Mouse (Mus musculus) heart, embryonic 13.5 days (tissue): ENCODE measurements at regions not wholly inside any gene's neighbourhood (a gene's known extent, or its start where the extent isn't known, plus 50 kb on each side); places are given as distances from the start of the nearest gene placed in this dataset.

Experiments
- ATAC-seq: fragments of 200-750 bp; cut with Nextera tagmentation; 2 replicates; pipeline ENCODE4 v1.8.0; 2017; ENCODE audit warnings: moderate TSS enrichment; ENCODE audit not compliant: insufficient number of reproducible peaks, low FRiP score, low TSS enrichment; ENCODE audit errors: extremely low read depth
- H3K27ac ChIP-seq: fragments of 300-500 bp; sonication (generic); replicated peaks from 2 replicates; pipeline ENCODE4 v1.5.1; 2015; ENCODE audit warnings: moderate library complexity, mild to moderate bottlenecking, inconsistent platforms
- H3K27me3 ChIP-seq: fragments of 300-500 bp; sonication (generic); replicated peaks from 2 replicates; pipeline ENCODE4 v1.6.1; 2015; ENCODE audit warnings: mild to moderate bottlenecking, inconsistent platforms
- H3K36me3 ChIP-seq: fragments of 300-500 bp; sonication (generic); 2 replicates; pipeline ENCODE4 v1.6.1; 2015; ENCODE audit warnings: mild to moderate bottlenecking, inconsistent platforms
- H3K4me1 ChIP-seq: fragments of 300-500 bp; sonication (generic); 2 replicates; pipeline ENCODE4 v1.6.1; 2015; ENCODE audit warnings: inconsistent platforms
- H3K4me2 ChIP-seq: fragments of 300-500 bp; sonication (generic); 2 replicates; pipeline ENCODE4 v1.6.1; 2015; ENCODE audit warnings: inconsistent platforms, mild to moderate bottlenecking, moderate library complexity
- H3K4me3 ChIP-seq: fragments of 300-500 bp; sonication (generic); 2 replicates; pipeline ENCODE4 v1.5.1; 2015; ENCODE audit warnings: moderate library complexity, mild to moderate bottlenecking, inconsistent platforms
- H3K9ac ChIP-seq: fragments of 300-500 bp; sonication (generic); 2 replicates; pipeline ENCODE4 v1.6.1; 2015; ENCODE audit warnings: inconsistent platforms, mild to moderate bottlenecking, moderate library complexity
- H3K9me3 ChIP-seq: fragments of 300-500 bp; sonication (generic); 2 replicates; pipeline ENCODE4 v1.6.1; 2016; ENCODE audit warnings: inconsistent platforms
- WGBS: fragments of 180-500 bp; shearing (Covaris S2); methylation state at CpG from one replicate; pipeline ENCODE4 v1.1.7; 2015; ENCODE audit warnings: mixed read lengths; 5-methylcytosine and 5-hydroxymethylcytosine counted together

DNA sequence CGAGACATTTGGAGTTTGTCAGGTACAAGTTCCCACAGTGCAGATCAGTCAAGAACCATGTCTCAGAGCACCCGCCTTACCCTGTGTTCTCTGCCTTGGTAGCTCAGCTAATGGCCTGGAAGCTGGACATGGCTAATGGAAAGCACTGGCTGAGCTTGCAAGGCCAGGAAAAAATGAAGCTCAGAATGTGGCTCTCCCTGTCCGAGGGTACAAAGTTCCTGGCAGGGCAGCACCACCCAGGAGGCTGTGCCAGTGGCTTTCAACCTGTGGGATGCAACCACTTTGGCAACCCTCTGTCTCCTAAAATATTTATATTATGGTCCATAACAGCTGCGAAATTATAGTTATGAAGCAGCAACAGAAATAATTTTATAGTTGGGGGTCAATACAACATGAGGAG, 354.6 kb upstream of the Arid1b start:
- Histone ChIP-seq H3K36me3 (no peaks in the 10 kb centered on the region), H3K4me3 (no peak overlapping the region), H3K9me3 (no peaks in the 10 kb centered on the region), H3K9ac (no peak overlapping the region), H3K4me1 (peaks cover 8% of the 10 kb centered on the region), H3K27ac (no peak overlapping the region), H3K4me2 (no peak overlapping the region), H3K27me3 (no peaks in the 10 kb centered on the region)
- no peak for ATAC-seq
- WGBS: 72% methylated on average over 4 of the region's 4 CpGs

DNA sequence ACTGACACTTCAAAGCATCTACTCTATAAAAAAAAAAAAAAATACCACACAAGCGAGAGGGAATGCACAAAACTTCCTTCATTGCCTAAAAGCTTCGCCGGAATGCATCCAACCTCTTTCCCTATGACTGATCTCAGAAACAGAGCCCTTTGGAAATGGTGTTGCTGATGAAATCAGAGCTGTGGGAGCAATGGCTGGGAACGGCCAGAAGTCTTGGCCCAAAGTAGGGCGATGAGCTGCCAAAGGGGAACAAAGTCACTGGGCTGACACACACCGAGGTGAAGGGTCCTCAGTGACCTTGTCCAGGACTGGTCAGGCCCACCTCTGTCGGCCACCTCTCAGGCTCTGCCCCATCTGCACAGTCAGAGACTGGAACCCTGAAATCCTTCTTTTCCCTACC, 353.6 kb upstream of the Arid1b start:
- Histone ChIP-seq H3K9ac (no peak overlapping the region), H3K4me3 (no peak overlapping the region), H3K36me3 (no peaks in the 10 kb centered on the region), H3K27me3 (no peaks in the 10 kb centered on the region), H3K4me1 (peaks cover 8% of the 10 kb centered on the region), H3K9me3 (no peaks in the 10 kb centered on the region), H3K27ac (no peak overlapping the region), H3K4me2 (no peak overlapping the region)
- no peak for ATAC-seq
- 79% methylated on average over 7 of the region's 7 CpGs for WGBS

DNA sequence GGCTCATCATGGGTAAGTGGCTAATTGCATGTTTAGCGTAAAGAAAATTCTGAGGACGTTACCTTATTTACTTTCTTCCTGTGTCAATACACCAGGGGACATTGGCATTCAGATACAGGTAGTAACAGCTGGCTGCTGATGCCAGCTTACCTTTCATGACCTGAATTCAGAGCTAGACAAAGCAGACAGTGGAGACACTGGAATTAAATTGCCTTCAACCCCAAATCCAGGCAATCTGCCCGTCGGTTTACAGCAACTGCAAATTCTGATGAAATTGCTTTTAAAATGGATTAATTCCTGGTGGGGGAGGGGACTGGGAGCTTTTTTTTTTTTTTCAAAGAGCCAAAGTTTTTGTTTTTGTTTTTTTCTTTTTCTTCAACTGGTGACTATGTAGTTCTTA, 353.0 kb upstream of the Arid1b start:
- H3K4me3 ChIP-seq: no peak overlapping the region
- no peaks in the 10 kb centered on the region for H3K36me3 ChIP-seq
- no peak overlapping the region for H3K4me2 ChIP-seq
- WGBS: 71% methylated on average over 4 of the region's 4 CpGs
- no peaks in the 10 kb centered on the region for H3K27me3 ChIP-seq
- ATAC-seq: no peak
- peaks cover 8% of the 10 kb centered on the region for H3K4me1 ChIP-seq
- no peak overlapping the region for H3K27ac ChIP-seq
- no peaks in the 10 kb centered on the region for H3K9me3 ChIP-seq
- no peak overlapping the region for H3K9ac ChIP-seq

DNA sequence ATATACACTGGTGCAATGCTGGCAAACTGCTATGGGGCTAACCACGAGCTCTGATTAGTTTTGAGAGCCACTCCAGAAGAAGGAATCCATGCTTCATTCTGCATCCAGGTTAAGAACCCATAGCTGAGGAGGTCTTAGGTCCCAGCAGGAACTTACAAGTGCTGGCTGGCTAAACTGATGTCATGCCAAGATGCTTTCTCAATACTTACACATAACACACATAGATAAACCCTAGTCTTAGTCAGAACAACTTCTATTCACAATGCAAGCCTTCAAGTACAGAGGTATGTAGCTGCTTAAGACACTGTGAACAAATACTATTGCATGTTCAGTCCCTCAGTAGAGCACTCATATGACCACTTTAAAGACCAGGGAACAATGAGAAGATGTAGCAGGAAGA, 352.1 kb upstream of the Arid1b start:
- H3K36me3 ChIP-seq: no peaks in the 10 kb centered on the region
- no peaks in the 10 kb centered on the region for H3K27me3 ChIP-seq
- no peak overlapping the region for H3K4me2 ChIP-seq
- no peak overlapping the region for H3K9ac ChIP-seq
- no peak for ATAC-seq
- no peak overlapping the region for H3K4me3 ChIP-seq
- H3K9me3 ChIP-seq: no peaks in the 10 kb centered on the region
- 71% methylated on average over 1 of the region's 1 CpGs for WGBS
- no peak overlapping the region for H3K27ac ChIP-seq
- peaks cover 1% of the 10 kb centered on the region for H3K4me1 ChIP-seq

DNA sequence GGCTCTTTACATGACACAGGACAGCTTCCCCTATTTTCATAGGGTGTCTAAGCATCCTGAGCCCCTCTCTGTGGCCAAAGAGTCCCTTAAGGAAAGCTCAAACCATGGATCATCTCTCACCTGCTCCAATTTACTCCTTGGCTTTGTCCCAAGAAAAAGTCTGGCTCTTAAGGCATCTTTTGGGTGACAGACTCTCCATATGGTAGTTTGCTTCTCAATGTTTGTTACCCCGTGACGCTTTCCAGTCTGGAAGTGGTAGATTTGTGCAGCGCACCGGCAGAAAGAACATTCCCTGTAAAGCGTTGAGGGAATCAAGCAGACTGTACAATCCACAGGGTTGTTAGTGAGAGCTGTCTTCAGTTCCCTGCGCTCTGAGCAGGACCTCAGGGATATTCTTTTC, 350.8 kb upstream of the Arid1b start:
- Histone ChIP-seq H3K4me2 (no peak overlapping the region), H3K4me1 (no peaks in the 10 kb centered on the region), H3K9me3 (no peaks in the 10 kb centered on the region), H3K4me3 (no peak overlapping the region), H3K27me3 (no peaks in the 10 kb centered on the region), H3K9ac (no peak overlapping the region), H3K27ac (no peak overlapping the region), H3K36me3 (no peaks in the 10 kb centered on the region)
- 82% methylated on average over 6 of the region's 6 CpGs for WGBS
- ATAC-seq: no peak

DNA sequence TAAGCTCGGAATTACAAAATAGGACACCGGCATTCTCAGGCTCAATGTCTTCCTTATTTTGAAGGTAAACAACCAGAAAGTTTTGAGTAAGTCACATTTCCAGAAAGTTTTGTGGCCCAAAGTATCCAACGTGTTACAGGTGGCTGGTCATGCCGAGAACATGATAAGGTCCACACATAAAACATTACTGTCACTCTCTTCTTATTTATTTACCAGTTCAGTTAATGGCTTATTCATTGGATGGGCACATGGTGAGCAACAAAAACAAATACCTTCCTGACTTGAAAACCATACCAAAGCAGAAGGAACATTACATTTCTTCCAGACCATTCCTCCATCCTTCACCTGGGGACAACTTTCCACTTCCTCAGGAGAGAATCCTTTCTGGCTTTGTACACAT, 345.5 kb upstream of the Arid1b start:
- Histone ChIP-seq H3K4me1 (no peaks in the 10 kb centered on the region), H3K9me3 (no peaks in the 10 kb centered on the region), H3K9ac (no peak overlapping the region), H3K27ac (no peak overlapping the region), H3K27me3 (no peaks in the 10 kb centered on the region), H3K4me2 (no peak overlapping the region), H3K4me3 (no peak overlapping the region), H3K36me3 (no peaks in the 10 kb centered on the region)
- 78% methylated on average over 4 of the region's 4 CpGs for WGBS
- no peak for ATAC-seq

DNA sequence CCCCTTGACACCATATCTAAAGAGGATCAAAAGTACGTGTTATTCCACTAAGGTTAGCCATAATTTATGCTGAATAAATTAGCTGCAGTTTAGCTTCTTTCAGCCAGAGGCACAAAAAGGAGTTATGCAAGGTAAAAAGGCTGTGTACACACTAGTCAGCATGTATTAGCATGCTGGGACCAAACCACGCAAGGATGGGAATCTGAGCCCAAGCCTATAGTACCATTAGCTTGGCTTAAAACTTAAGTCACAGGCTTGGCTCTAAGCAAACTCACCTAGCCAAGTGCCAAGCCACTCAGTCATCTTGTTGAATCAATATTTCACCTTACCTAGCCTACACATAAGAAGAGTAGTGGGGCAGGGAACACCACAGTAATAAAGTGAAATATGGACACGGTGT, 339.9 kb upstream of the Arid1b start:
- no peak overlapping the region for H3K4me3 ChIP-seq
- no peak overlapping the region for H3K4me2 ChIP-seq
- no peak overlapping the region for H3K27ac ChIP-seq
- H3K9me3 ChIP-seq: no peaks in the 10 kb centered on the region
- ATAC-seq: no peak
- H3K4me1 ChIP-seq: no peaks in the 10 kb centered on the region
- no peaks in the 10 kb centered on the region for H3K27me3 ChIP-seq
- H3K36me3 ChIP-seq: no peaks in the 10 kb centered on the region
- H3K9ac ChIP-seq: no peak overlapping the region
- 74% methylated on average over 3 of the region's 3 CpGs for WGBS

DNA sequence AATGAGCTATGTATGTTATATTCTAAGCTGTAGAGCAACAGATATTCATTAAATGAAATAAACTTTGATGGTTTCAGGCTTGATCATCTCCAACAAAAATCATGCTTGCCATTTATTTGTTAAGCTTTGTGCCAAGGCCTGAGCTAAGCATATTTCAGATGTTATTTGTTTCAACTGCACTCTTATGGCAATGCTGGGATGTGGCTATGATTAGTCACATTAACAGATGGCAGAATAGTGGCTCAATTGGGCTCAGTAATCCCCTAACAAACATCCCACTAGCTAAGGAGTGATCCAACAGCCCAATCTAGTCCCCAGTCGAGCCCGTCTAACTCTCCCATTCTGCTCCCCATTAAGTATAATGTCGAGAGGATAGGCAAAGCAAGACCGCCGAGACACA, 332.1 kb upstream of the Arid1b start:
- no peak for ATAC-seq
- no peak overlapping the region for H3K4me3 ChIP-seq
- WGBS: 85% methylated on average over 5 of the region's 5 CpGs

DNA sequence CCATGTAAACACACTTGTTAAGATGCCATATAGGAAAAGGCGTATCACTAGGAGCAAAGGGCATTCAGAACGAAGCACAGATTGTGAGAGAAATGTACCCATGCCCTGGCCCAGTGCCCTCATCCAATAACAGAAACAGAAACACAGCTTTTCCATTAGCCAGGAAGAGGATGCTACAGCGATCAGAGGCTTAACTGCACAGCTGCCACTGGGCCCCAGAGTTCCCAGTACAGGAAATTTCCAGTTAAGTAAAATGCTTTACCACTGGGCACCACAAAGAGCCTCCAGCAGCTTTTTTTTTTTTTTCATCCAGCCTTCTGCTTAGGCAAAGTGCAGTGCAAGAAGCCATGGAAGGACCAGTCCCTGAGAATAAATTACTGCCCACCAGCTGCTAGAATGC, 325.6 kb upstream of the Arid1b start:
- Histone ChIP-seq H3K9ac (no peak overlapping the region), H3K27me3 (no peaks in the 10 kb centered on the region), H3K4me1 (no peaks in the 10 kb centered on the region), H3K4me3 (no peak overlapping the region), H3K9me3 (no peaks in the 10 kb centered on the region), H3K4me2 (no peak overlapping the region), H3K27ac (no peak overlapping the region), H3K36me3 (no peaks in the 10 kb centered on the region)
- ATAC-seq: no peak
- WGBS: 69% methylated on average over 3 of the region's 3 CpGs

More for the DNA sequence above, 332.1 kb upstream of the Arid1b start:
- Histone ChIP-seq H3K27ac (no peak overlapping the region), H3K36me3 (no peaks in the 10 kb centered on the region), H3K4me1 (no peaks in the 10 kb centered on the region), H3K4me2 (no peak overlapping the region), H3K9me3 (no peaks in the 10 kb centered on the region), H3K27me3 (no peaks in the 10 kb centered on the region), H3K9ac (no peak overlapping the region)

DNA sequence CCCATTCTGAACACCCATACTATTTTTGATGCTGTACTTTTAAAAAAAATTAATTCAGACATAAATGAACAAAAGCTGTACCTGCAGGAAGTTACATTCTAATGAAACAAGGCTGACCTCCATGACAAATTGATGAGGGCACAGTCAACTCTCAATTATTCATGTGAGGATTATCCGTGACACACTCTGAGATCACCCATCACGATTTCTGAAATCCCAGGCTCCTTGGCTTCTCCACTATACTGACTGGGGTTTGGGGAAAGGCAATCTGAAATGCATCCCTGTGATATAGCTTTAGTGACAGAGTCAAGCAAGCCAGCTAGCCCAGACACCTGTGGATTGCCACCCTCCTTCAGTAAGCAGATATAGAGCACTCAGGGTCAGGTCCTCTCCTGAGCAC, 320.9 kb upstream of the Arid1b start:
- H3K4me3 ChIP-seq: no peak overlapping the region
- no peaks in the 10 kb centered on the region for H3K9me3 ChIP-seq
- no peaks in the 10 kb centered on the region for H3K27me3 ChIP-seq
- no peaks in the 10 kb centered on the region for H3K4me1 ChIP-seq
- H3K4me2 ChIP-seq: no peak overlapping the region
- WGBS: 70% methylated on average over 2 of the region's 2 CpGs
- ATAC-seq: no peak
- H3K9ac ChIP-seq: no peak overlapping the region
- no peaks in the 10 kb centered on the region for H3K36me3 ChIP-seq
- H3K27ac ChIP-seq: no peak overlapping the region

DNA sequence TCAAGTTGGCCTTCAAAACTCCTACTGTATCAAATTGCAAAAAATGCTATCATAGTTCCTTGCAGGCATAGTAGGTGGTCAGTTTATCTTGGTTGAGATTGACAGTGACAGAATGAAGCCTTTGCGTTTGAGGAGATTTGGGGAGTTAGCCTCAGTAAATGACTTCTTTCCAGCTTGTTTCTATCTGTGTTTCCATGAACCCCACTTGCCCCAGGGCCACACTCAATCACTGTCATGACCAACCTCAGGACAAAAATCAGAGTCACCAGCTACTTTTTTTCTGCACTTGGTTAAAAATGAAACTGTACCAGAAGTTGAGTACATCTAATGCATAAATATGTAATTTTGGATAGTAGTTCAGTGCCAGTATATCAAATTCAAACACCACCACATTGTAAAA, 287.7 kb upstream of the Arid1b start:
- Histone ChIP-seq H3K4me3 (no peak overlapping the region), H3K27me3 (no peaks in the 10 kb centered on the region), H3K9ac (no peak overlapping the region), H3K4me1 (no peaks in the 10 kb centered on the region), H3K36me3 (no peaks in the 10 kb centered on the region), H3K4me2 (no peak overlapping the region), H3K27ac (no peak overlapping the region), H3K9me3 (no peaks in the 10 kb centered on the region)
- no peak for ATAC-seq
- 53% methylated on average over 1 of the region's 1 CpGs for WGBS

DNA sequence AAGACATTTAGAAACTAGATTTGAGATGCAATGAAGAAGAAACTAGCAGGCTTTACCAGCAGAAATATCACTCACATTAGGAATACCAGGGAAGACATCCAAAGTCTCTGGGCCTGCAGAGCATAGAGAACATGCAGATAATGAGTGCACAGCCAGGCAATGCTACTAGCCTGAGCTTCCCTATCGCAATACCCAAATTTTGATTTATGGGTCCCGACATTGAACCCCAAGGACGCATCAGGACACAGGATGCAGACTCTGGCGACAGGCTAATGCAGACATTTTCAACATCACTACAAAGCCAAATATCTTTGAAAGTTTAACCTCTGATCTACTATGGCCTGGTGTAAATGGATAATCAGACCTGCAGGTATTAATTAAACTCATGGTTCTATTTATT, 273.1 kb upstream of the Arid1b start:
- no peak overlapping the region for H3K4me3 ChIP-seq
- peaks cover 9% of the 10 kb centered on the region for H3K4me1 ChIP-seq
- WGBS: 82% methylated on average over 4 of the region's 4 CpGs
- H3K9ac ChIP-seq: no peak overlapping the region
- ATAC-seq: no peak
- H3K4me2 ChIP-seq: no peak overlapping the region
- H3K27me3 ChIP-seq: no peaks in the 10 kb centered on the region
- no peak overlapping the region for H3K27ac ChIP-seq
- H3K36me3 ChIP-seq: no peaks in the 10 kb centered on the region
- no peaks in the 10 kb centered on the region for H3K9me3 ChIP-seq

DNA sequence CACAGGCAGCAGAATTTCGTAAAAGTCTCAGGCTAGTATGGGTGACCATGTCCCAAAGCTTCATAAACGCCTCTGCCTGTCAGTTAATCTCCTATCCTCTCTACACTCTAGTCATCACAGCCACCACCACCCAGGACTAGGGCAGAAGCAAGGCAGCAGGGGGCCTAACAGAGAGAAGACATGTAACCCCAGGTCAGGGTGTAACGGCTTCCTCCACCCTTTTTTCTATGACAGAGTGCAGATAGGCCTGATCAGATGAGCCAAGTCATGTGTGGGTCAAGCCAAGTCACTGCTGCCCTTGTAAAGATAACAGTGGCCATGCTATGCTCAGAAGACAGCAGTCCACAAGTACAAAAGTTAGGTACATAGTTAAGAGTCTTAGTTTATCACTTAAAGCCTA, 270.1 kb upstream of the Arid1b start:
- H3K9ac ChIP-seq: no peak overlapping the region
- no peak for ATAC-seq

More for the DNA sequence above, 270.1 kb upstream of the Arid1b start:
- WGBS: 61% methylated on average over 3 of the region's 3 CpGs
- Histone ChIP-seq H3K9me3 (no peaks in the 10 kb centered on the region), H3K36me3 (no peaks in the 10 kb centered on the region), H3K27ac (no peak overlapping the region), H3K4me3 (no peak overlapping the region), H3K4me2 (no peak overlapping the region), H3K4me1 (peaks cover 13% of the 10 kb centered on the region), H3K27me3 (no peaks in the 10 kb centered on the region)
